Mouse (Mus musculus): ENCODE results near the gene Vat1l.

Gene Vat1l

GRCm38 (mm10) chr8:114298253-114298652, 92.8 kb downstream of the Vat1l start:
- DNase-seq (ENCODE audit: low spot score in 2 of 2): no peak

- DNase-seq (ENCODE audit: low spot score in 2 of 2): no peak
Observed at GRCm38 (mm10) chr8:114300072-114300471, 94.7 kb downstream of the Vat1l start.

DNA sequence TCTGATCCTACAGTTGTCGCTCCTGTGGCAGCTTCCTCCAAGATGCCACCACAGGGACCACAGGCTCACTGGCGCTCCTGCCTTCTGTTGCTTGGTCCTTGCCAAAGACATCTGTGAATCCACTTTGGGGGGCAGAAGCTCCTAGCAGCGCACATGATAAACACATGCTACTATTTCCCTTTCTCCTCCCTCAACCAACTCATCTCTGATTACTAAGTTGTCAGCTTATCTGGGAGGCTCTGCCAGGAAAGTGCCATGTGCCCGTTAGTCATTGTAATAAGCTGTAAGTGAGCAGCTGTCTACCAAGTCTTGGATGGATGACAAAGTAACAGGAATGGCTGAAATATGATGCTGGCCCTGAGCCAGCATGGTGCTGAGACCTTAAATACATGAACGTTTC, 100.9 kb downstream of the Vat1l start:
- DNase-seq (ENCODE audit: low spot score in 2 of 2): no peak

DNA sequence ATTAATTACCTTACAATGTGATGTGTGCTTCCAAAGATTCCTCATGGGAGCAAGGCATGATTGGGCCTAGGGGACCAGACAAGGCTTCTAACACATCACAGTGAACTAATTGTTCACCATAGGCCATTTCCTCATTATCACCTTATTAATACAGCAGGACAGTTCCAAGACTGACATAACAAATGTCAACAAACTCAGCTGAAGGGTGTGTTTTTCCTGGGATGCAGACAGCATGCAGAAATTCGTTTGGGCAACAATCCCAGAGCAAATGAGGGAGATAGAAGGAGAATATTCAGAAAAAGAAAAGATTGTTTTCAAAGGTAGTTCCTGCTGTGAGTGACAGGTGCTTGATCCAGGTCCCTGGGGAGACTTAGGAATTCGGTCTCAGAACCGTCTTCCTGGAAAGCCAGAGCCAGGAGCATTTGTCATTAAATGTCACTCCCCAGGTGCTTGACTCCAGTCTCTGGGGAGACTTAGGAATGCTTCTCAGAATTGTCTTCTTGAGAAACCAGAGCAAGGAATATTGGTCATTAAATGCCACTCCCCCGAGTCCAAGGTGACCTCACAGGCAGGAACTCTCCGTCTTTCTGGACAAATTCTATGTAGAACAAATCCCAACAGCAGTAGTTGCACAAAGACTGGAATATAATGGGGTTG, 109.4 kb downstream of the Vat1l start:
- DNase-seq (ENCODE audit: low spot score in 2 of 2): no peak

DNA sequence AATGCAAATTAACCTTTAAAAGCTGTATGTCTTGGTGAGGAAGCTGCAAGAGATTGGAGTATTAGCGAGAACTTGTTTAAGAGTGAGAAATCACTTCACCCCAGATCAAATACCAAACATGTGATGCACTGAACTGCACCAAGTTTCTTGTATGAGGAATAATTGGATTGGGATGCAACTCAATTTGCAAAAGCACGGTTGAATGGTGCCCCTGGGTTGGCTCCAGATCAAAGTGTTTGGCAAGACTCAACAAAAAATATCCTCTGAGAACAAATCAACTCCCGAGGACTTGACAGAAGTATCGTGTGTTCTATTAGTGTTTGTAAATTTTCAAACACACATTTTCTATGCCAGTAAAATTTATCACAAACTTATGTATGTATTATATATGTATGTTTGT, 112.7 kb downstream of the Vat1l start:
- DNase-seq (ENCODE audit: low spot score in 2 of 2): no peak

- DNase-seq (ENCODE audit: low spot score in 2 of 2): no peak
Observed at GRCm38 (mm10) chr8:114322096-114322495, 116.7 kb downstream of the Vat1l start.

DNA sequence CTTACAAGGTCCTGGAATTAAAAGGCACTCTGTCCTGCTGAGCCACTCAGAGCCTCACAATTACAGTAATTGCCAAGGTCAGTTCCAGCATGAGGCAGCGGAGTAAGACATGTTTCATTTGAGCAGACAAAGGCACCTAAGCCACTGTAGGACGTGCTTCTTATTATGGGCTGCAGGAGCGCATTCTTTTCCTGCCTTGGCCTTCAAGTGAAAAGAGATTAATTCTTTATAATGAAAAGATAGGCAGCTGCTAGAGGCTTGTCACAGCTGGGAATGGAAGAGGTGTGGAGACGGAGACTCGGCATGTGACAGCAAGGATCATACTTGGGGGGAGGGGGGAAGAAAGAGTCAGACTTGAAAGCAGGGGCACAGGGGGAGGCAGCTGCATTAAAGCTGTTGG, 126.5 kb downstream of the Vat1l start:
- no peak for DNase-seq (ENCODE audit: low spot score in 2 of 2)

GRCm38 (mm10) chr8:114332949-114333348, 127.5 kb downstream of the Vat1l start:
- no peak for DNase-seq (ENCODE audit: low spot score in 2 of 2)

GRCm38 (mm10) chr8:114335721-114336120, 130.3 kb downstream of the Vat1l start:
- DNase-seq (ENCODE audit: low spot score in 2 of 2): no peak

DNA sequence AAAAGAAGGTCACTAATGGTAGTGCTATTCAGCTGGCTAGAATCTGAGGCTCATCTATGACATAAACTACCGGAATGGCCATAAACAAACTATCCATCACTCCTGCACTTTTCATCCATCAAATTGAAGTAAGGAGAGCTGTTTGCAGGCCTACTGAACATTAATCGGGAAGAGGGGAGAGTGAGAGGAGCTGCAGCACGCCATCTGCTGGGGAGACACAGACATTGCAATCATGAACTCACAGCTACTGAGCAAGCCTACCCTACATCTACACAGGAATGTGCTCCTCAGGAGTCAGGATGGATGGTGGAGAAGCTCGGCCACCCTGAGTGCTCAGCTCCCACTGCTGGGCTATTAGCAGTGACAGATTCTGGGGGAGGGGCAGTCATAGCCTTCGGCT, 136.9 kb downstream of the Vat1l start:
- DNase-seq (ENCODE audit: low spot score in 2 of 2): no peak

GRCm38 (mm10) chr8:114344789-114345188, 139.4 kb downstream of the Vat1l start:
- DNase-seq (ENCODE audit: low spot score in 2 of 2): no peak

DNA sequence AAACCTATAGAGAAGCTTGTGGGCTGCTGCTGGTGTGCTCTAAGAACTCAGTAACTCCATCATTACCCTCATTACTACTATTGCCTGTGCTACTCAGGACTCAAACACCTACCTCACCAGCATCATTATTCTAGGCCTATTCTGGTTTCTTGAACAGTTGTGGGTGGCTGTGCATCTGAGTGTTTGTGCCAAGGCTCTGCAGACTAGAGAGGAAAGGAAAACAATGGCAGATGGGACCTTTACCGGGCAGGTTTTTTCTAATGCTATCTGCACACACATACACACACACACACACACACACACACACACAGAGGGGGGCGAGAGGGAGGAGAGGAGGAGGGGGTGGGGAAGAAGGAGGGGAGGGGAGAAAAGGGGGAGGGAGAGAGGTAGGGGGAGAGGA, 140.6 kb downstream of the Vat1l start:
- DNase-seq (ENCODE audit: low spot score in 2 of 2): no peak

DNA sequence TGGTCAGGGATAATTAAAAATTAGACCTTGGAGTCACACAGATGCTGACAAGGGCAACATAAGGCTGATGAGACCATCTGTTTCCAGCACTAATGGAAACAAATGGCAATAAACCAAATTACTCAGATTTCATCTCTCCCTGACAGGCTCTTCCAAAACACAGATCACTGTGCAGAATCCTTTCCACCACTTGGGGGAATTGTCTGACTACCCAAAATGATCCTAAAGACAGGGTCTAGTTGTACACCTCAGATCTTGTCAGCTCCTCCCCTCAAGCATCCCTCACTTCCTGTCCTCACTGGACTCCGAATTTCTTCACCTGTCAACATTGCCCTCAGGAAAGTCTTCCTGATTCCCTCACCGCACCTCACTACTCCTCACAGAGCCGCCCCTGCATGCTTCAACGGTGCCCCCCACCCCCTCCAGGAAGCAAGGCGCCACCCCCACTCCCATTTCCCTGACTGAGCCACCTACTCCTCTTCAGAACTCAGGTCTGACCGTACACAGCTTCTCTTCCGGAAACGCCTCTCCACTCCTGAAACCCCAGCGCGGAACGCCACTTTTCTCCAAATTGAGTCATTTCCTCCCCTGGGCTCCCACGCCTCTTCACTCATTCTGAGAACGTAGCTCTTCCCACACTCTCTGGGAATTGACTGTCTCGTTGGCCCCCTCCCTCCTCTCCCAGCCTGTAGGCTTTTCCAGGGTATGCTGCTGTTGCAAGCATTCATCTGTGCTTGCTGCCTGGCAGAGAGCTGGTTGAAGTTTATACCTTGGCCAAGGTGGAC, 146.4 kb downstream of the Vat1l start:
- DNase-seq (ENCODE audit: low spot score in 2 of 2): no peak

GRCm38 (mm10) chr8:114360506-114360905, 155.1 kb downstream of the Vat1l start:
- no peak for DNase-seq (ENCODE audit: low spot score in 2 of 2)

DNA sequence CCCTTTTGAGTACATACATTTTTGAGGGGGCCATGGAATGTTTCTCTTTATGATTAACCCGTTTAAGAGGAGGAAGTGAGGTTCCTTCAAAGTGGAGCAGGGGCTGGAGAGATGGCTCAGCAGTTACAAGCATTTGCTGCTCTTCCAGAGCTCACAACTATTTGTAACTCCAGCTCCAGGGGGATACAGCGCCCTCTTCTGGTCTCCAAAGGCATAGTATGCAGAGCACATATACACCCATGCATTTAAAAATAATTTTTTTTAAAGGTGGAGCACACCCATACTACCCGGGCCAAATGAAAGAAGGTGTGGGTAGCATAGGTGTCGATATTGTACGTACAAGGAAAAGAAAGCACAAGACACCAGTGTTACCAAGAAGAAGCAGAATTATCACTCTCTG, 157.8 kb downstream of the Vat1l start:
- no peak for DNase-seq (ENCODE audit: low spot score in 2 of 2)

GRCm38 (mm10) chr8:114363656-114364055, 158.2 kb downstream of the Vat1l start:
- no peak for DNase-seq (ENCODE audit: low spot score in 2 of 2)

GRCm38 (mm10) chr8:114369038-114369976, 163.9 kb downstream of the Vat1l start:
- peak; percentile 27 to 66 for DNase-seq (ENCODE audit: low spot score in 2 of 2)

- no peak for DNase-seq (ENCODE audit: low spot score in 2 of 2)
Observed at GRCm38 (mm10) chr8:114374390-114374789, 169.0 kb downstream of the Vat1l start.

GRCm38 (mm10) chr8:114384189-114384588, 178.8 kb downstream of the Vat1l start:
- DNase-seq (ENCODE audit: low spot score in 2 of 2): no peak

DNA sequence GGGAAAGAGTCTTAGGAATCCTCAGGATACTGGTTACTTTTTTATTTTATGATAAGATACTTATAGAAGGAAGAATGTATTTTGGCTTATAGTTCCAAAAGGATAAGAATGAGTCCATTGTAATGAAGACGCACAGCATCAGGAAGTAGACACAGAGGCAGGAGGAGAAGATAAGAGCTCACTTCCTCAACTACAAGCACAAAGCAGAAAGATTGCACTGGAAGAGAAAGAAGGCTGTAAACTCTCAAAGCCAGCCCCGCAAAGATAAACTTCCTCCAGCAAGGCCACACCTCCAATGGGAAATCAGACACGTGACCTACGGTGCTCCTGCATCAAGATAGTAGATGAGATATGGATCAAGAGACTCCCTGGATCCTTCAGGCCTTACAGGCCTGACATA, 182.1 kb downstream of the Vat1l start:
- DNase-seq (ENCODE audit: low spot score in 2 of 2): no peak

DNA sequence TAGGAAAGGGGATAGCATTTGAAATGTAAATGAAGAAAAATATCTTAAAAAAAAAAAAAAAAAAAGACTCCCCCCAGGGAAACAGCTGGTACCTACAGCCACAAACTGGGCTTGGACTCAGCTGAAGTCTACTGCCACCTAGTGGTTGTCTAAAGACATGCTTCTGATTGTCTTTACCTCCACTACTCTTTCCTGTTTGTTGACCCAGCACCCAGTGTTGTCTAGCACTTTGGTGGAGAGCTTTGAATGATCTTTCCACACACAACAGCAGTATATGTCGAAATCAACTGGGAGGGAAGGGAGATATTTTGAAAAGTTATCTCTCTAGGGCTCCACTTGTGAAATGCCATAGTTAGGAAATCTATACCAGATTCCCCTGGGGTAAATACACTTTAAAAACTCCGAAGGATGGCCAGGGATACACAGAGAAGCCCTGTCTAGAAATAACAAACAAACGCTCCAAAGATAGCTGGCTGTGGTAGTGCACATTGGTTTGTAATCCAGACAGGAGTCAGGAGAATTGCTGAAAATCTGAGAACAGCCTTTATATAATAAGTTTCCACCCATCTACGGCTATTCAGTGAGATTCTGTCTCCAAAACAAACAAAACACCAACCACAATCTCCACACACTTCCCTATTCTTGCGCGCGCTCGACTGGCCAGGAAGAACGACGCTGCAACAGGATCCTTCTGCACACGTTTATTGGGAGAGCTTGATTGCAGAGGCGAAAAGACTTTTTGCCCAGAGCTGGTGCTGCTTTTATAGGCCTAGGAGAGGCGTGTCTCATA, 185.2 kb downstream of the Vat1l start:
- no peak for DNase-seq (ENCODE audit: low spot score in 2 of 2)

GRCm38 (mm10) chr8:114398326-114398725, 192.9 kb downstream of the Vat1l start:
- no peak for DNase-seq (ENCODE audit: low spot score in 2 of 2)
